Mouse (Mus musculus): ENCODE data around the gene Il1rn.

Il1rn gene

GRCm38 (mm10) chr2:24382456-24383230 lies 46.0 kb downstream of the Il1rn start:
- DNase-seq (ENCODE audit: low read depth, low spot score) = no peak

- DNase-seq (ENCODE audit: low read depth, low spot score) = no peak
Observed at GRCm38 (mm10) chr2:24383636-24384035, 47.0 kb downstream of the Il1rn start.

- no peak for DNase-seq (ENCODE audit: low read depth, low spot score)
Observed at GRCm38 (mm10) chr2:24384393-24384792, 47.7 kb downstream of the Il1rn start.

- no peak for DNase-seq (ENCODE audit: low read depth, low spot score)
Observed at GRCm38 (mm10) chr2:24385111-24385961, 48.7 kb downstream of the Il1rn start.

- DNase-seq (ENCODE audit: low read depth, low spot score) = no peak
Observed at GRCm38 (mm10) chr2:24386158-24386963, 49.7 kb downstream of the Il1rn start.

- DNase-seq (ENCODE audit: low read depth, low spot score) = no peak
Observed at GRCm38 (mm10) chr2:24386964-24387320, 50.3 kb downstream of the Il1rn start.

GRCm38 (mm10) chr2:24387361-24388283 lies 51.0 kb downstream of the Il1rn start:
- no peak for DNase-seq (ENCODE audit: low read depth, low spot score)

- DNase-seq (ENCODE audit: low read depth, low spot score) = no peak
Observed at GRCm38 (mm10) chr2:24393251-24393650, 56.6 kb downstream of the Il1rn start.

GRCm38 (mm10) chr2:24397115-24397514 lies 60.5 kb downstream of the Il1rn start:
- DNase-seq (ENCODE audit: low read depth, low spot score) = no peak

- DNase-seq (ENCODE audit: low read depth, low spot score) = no peak
Observed at GRCm38 (mm10) chr2:24400711-24401110, 64.1 kb downstream of the Il1rn start.

Data from retina, postnatal 7 days (tissue).